Mouse (Mus musculus): Measurements from ENCODE around the gene Gm20388.

Gm20388 gene

DNA sequence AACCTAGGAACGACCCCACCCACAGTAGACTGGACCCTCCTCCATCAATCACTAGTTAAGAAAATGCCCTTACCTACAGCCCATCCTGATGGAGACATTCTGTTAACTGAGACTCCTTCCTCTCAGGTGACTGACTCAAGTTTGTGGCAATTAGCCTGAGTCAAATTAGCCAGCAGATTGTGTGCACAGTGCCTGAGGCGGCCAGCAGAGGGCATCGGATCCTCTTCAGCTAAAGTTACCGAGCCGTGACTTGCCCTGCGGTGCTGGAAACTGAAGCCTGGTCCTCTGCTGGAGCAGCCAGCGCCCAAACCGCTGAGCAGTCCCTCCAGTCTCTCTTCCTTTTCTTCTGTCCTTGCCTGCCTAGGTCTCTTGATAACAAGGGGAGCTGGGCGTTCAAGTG, 56.8 kb downstream of the Gm20388 start:
- no peak for DNase-seq

DNA sequence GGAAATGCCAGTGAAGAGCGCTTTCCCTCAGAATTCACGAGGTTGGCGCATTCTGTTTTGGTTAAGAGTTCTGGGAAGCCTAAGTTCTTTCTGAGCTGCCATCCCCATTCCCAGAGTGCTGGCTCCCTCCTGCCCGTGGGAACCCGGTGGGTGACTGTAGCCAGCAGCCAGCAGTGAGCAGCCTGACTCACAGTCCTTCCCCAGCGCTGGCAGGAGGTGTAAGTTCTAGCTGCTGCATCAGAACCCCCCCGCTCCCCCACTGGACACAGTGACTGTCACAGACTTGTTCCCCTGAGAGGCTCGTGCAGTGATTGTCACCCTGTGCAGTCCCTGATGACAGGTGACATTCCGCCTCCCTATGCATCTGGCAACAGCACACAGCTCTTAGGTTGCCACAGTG, 59.5 kb downstream of the Gm20388 start:
- DNase-seq: peak; percentile 29

DNA sequence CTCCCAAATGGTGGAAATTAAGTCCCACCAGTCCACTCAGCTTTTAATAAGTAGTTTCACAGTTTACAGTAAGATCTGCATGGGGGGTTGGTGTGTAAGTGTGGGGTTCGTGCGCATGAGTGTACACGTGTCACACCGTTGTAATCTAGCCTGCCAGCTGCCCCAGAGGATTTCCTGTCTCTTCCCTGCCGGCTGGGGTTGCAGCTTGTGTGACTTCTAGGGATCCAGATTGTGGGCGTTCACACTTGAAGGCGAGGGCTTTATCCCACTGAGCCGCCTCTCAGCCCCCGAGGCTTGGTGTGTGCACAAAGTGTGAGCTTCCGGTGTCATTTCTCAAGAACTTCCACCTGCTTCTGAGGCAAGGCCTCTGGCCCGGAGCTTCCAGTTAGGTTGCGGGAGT, 61.9 kb downstream of the Gm20388 start:
- peak; percentile 45 for DNase-seq

DNA sequence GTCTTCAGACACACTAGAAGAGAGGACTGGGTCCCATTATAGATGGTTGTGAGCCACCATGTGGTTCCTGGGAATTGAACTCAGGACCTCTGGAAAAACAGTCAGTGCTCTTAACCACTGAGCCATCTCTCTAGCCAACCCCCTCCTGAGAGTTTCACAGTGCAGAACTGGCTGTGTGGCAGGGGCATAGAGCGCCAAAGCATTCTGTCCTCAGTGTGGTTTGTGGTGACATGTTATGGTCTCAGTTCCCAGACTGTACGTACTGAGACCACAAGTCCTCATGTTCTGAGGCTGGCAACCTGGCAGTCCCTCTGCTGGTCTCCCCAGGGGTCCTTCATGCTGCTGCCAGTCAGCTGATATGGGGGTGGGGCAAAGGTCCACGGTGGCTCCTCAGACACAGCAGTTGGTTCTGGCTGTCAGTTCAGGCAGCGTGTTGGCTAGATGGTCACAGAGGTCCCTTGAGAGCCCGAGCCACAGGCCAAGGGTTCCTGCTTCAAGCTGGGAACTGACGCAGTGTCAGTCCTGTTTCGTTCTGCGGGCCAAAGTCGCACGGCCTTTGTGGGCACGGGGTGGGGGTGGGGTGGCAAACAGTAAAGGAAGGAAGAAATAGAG, 68.2 kb downstream of the Gm20388 start:
- no peak for DNase-seq

DNA sequence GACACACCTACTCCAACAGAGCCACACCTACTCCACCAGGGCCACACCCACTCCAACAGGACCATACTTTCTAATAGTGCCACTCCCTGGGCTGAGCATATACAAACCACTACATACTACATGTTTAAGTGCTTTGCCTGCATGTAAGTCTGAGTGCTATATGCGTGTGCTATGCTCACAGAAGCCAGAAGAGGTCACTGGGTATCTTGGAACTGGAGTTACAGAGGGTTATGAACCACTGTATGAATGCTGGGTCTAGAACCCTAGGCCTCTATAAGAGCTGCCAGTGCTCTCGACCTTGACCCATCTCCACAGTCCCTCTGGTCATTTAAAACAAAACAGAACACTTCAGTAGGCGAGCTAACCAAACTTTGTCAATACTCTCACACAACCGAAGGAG, 70.6 kb downstream of the Gm20388 start:
- DNase-seq: no peak

DNA sequence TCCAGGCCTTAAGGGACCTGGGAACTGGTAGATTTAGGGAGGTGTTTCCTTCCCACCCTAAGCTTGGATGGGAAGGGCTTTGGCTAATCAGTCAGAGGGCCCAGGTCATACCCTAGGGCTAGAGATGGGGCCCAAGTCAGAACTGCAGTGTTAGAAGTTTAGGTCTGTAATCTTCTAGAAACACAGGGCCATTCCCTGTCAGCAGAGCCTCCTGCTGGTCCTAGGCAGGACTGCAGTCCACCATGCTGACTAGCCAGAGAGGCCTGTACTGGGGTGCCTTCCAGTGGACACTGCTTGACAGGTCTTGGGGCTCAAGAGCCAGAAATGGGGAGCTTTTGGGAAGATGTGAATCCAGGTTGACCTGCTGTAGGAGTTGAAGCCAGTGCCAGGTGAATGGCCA, 73.4 kb downstream of the Gm20388 start:
- peak; percentile 50 for DNase-seq

DNA sequence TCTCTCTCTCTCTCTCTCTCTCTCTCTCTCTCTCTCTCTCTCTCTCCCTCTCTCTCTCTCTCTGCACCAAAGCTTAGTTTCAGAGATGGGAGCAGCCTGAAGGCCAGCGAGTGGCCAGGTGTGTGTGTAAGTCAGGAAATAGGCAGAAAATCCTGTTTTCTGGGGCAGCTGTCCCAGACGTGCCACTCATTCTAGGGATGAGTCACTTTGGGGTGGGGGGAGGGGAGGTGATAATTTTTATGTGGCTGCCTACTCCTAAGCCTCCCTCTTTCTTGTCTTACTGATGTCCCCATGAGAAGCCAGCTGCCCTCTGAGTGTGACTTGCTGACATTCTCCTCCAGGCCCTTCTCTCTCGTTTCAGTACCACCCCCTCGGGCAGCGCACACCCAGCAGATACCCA, 75.5 kb downstream of the Gm20388 start:
- no peak for DNase-seq

DNA sequence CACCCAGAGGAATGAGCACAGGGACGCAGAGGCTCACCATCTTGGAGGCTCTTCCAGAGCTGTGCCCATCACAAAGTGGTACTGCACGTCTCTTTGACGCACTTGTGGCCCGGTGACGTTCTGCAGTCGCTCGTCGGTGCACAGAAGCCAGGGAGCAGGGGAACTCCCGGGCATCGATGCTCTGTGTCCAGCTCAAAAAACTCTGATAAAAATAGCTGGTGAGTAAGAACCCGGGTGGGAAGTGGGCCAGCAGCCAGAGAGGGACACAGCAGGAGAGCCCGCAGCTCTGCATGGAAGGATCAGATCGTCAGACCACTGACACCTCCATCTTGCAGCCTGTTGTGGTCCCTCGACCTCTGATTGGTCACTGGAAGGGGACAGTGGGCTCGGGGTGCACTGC, 77.4 kb downstream of the Gm20388 start:
- DNase-seq: peak; percentile 70

DNA sequence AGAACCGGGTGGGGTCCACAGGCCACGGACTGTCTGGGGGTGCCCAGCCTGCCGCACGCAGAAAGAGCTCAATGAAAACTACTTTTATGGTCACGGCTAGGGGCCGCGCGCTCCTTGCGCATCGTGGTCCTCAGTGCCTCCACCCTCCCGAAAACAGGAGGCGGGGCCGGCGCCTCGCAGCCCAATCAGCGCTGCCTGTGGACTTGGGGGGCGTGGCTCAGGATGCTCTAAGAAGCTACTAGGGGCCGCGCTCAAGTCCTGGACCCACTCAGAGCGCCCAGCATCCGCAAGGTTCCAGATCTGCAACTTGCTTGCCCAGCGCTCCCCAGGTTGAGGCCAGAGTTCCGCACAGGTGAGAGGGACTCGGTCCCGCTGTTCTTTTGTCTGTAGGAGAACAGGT, 81.6 kb downstream of the Gm20388 start, which contains the start of gene Crispld2:
Crispld2 (plus strand) TSS at position 190 of the 400 bp plus-strand sequence.
- peak; percentile 91 for DNase-seq

DNA sequence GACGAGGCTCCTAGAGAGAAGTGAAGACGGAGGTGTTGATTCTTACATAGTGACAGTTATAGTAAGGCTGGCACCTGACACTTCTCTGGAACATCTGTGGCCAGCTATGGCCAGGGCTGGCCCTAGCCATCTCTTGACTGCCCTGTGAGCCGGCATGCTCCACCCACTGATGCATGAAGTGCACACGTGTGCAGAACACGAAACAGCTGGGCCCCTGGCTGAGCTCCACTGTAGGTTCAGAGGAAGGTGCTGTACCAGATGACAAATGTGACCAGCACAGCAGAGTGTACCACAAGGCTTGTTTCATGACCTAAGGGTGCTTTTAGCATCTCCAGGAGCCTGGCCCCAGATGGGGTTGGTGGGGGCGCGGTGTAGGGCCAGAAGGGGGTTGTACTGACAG, 83.5 kb downstream of the Gm20388 start:
- DNase-seq: peak; percentile 54

DNA sequence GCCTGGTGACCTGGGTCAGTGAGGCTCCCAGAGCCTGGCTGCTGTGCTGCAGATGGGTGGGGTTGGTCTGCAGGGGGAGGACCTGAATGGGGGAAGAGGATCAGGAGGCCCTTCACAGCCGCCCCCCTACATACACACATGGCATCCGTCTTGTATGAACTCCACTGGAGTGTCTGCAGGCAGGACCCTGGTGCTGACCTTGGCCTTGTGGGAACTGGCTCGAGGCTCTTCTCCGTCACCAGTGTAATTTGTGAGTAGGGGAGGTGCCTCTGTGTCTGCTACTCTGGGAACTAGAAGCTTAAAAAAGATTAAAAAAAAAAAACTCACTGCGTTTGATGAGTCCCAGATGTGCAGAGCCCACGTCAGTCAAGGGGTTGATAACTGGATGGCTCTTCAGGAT, 83.9 kb downstream of the Gm20388 start:
- peak; percentile 51 for DNase-seq

DNA sequence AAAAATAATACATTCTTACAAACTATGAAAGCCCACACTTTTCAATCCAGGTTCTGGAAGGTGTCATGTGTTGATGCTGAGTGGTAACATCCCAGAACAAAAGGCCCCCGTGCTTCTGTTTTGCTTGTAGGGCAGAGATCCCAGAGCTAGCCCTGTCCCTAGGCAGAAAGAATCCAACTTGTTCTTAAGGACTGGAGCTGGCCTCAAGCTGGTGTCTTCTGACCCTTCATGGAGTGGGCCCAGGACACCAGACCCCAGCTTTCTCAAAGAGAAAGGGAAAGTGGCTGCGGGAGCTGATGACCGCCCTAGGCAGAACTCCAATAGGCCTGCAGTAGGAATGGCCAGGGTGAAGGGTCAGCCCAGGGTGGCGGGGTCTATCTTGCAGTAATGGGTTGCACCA, 86.6 kb downstream of the Gm20388 start:
- no peak for DNase-seq

DNA sequence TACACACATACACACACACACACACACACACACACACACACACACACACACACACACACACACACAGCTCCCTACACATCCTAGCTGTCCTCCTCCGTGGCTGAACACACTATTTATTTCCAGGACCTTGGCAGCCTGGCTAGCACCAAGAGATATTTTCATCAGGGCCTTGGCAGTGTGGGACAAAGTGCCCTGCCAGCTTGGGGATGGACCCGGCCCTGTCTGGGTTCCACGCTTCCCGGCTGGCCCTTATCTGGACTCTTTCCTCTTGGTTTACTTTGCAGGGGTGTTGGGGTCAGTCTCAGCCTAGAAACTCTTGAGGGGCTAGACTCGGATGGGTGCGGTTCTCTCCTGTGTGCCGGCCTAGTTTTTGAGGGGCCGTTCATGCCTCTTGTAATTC, 89.8 kb downstream of the Gm20388 start:
- peak; percentile 59 for DNase-seq

DNA sequence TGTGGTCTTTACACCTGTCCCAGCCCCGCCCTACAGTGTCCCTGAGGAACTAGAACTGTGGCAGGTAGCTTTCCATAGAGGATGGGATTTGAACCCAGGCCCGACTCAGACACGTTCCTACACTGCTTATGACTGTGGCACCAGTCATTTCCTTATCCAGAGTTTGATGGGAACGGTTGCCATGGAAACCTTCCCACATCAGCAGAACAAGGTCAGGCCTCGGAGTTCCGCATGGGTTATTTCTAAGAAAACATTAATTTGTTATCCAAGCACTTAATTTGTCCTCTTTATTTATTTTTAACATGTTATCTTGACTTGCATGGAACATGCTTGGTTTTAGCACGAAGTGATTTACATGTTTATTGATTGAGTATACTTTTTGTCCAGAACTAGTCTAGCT, 91.1 kb downstream of the Gm20388 start:
- peak; percentile 71 for DNase-seq

DNA sequence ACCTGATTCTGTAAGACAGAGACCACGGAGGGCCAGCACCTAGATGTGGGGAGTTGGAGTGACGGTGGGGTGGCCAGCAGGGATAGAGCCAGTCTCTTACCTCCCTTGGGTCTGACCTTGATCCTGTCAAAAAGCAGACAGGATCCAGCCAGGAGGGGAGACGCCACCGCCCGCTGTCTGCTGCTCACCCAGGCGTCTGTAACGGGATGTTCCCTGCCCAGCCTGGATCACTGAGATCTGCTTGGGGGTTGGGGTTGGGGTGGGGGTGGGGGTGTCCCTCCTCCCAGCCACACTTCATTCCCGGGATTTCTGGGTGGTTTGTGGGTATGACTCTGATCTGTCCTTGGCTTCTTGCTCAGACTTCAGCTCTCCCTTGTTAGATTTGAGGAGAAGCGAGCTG, 91.7 kb downstream of the Gm20388 start:
- DNase-seq: peak; percentile 50

DNA sequence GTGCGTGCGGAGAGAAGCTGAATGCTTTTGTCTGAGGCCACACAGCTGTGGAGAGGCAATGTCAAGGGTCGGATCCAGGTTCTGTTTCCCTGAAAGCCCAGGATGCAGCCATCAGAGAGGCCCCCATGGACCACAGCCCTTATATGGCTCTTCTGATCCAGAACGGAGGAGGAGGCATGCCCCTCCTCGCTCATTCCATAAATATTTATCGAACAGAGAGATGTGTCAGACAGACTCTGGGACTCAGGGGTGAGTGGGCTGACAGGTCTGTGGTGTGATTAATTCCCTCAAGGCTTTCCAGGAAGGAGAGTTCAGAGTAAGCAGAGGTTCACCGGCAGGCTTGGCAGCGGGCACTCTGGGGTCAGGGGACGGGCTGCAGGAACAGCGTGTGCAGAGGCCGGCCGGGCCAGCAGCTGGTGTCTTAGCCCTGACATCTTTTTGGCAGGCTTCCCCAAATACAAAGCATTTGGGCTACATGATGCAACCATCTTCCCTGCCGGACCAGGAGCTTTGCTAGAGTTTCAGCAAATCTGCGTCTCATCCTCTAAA, 93.6 kb downstream of the Gm20388 start:
- DNase-seq: peak; percentile 89

DNA sequence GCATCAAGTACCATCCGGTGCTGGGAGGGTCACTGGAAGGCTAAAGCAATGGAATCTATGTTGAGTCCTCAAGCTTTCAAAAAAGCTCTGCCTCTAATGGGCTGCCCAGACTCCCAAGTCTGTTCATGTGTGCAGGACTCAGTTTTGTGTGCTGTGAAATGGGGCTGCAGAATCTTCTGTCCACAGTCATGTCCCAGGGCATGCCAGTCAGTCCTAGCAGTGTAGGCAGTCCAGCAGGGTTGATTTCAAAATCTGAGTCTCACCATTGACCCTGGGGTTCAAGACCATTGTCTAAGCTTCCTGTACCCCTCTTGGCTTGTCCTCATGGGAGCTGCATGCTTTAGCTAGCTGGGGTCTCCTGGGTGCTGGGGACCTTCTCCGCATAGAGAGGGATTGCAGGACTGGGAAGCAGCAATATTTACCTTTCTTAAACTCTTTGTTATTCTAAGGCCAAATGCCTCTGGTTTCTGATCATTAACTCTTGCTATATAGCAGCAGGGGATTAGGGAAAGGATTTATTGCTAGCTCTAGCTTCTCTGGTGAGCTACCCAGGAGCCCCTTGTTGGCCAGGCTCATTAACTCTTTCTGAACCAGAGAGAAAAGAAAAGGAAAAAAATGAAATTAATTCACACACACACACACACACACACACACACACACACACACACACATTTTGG, 94.2 kb downstream of the Gm20388 start:
- no peak for DNase-seq

DNA sequence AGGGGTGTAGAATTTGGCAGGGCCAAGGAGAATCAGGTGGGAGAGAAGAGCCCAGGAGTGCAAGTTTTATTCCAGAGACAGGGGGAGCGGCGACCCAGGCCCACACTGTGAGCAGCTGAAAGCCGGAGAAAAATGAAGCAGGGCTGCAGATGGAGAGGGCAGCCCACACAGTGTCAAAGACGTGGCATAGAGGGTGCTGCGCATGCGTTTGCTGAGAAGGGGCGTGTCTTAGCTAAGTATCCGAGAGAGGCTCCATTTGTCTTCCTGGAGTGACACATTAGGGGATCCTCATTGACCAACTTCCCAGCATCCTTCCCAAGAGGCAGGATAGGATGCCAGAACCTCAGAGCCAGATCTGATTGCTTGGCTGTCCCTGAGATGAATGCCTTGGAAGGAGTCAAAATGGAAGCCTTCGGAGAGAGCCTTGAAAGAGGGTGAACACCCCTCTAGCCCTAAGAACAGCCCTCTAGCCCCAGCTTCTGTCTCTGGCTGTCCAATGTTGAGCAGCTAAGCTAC, 96.1 kb downstream of the Gm20388 start:
- peak; percentile 29 for DNase-seq

DNA sequence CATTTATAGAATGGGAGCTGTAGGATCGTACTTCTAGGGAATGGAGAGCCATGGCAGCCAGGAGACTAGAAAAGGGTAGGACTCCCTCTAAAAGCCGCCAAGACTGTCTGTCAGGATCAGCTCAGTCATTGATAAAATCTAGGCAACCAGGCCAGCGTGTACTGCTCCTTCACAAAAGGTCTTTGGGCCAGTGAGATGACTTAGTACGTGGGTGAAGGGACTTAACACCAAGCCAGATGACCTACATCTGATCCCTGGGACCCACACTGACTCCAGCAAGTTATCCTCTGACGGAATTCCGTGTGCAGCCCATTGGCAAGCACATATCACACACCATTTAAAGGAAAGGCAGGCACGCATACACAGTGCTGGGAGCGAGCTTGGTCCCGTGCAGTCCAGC, 96.5 kb downstream of the Gm20388 start:
- DNase-seq: no peak

DNA sequence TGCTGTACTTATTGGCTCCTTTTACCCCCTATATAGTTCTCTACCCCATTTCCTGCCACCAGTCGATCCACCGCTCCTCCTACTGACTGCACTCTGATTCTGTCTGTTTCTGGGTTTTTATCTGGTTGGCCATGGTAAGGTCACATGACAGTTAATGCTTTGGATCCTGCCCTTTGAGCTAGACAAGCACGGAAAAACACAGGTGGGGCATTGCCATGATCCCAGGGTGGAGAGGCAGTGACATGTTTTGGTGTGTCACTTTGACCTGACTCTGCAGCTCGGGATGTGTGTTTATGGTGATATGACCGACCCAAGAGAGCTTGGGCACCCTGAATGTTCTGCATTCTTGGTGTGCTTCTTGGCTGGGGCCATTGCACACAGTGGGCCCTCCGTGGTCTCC, 98.6 kb downstream of the Gm20388 start:
- DNase-seq: no peak

DNA sequence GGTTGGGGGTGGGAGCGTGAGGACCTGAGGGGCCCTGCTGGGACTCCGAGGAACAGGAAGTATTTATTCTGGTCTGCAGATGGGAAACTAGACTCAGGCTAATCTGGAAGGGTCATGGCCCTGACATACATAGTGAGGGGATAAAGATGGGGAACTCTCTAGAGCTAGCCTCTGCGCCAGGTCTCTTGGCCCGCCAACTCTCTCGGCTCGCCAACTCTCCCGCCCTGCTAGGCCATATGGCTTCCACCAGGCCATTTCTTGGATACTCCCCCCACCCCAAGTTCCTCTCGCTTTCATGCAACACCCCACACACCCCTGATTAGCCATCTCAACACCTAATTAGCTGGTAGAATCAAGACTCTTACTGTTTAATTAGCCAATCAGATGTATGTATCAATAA, 101.8 kb downstream of the Gm20388 start:
- no peak for DNase-seq

DNA sequence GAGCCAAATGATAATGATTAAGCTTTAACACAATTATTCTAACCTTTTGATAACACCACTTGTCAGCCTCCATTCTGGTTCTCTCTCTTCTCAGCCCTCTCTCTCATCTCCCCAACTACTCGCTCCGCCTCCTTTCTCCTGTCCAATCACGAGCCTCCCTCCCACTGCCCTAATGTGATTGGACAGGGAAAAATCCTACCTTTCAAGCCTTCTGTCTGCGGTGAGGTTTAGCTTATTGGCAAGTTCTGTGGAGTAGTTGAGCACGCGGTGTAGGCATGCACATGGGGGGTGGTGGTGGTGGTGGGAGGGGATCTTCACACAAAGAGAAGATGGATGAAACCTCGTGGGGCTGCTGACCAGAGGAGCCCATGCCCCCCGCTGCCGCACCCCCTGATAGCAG, 102.3 kb downstream of the Gm20388 start:
- DNase-seq: no peak

DNA sequence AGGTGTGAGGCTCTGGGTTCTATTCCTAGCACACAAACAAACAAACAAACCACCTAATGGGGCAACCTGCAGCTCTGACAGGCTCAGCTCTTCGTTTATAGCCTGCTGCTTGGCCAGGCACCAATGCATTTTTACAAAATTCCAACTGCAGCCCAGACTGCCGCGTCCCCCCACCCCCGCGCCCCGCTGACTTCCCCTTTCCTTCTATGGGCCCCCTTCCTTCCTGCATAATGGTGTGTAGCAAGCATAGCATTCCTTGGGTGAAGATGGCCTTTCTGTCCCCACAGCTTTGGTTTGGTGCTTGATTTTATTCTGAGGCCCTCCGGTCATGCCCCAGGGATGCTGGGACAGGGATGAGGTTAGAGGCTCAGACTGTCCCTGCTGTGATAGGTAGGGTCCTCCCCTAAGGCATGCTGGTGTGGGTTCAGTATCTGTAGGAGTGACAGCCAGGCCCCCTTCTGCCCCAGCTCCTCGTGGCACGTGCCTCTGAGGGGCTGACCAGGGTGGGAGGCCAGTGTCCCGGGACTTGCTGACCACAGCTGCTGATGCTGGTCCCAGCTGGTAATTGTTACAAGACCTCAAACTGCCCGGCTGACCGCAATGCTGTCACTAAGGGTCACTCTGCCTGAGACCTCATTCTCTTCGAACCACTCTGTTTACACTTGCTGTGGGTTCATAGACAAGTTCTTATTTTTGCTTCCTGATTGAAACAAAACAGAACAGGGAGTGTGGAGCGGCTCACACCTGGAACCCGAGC, 103.8 kb downstream of the Gm20388 start:
- no peak for DNase-seq

DNA sequence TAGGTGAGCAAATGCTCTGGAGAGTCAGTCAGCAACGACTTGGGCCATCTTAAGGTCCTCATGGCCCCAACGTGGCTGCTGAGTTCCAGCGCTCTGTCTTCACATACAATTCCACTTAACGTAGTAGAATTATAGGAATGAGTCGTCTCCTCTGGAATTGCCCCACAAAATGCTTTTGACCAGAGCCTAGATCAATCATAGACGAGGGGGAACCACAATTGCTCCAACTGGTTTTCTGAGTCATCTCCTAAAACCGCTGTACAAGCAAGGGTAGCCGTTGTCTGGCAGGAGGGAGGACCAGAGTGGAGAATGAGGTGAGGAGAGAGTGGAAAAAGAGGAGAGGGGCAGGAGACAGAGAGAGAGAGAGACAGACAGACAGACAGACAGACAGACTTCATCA, 105.3 kb downstream of the Gm20388 start:
- no peak for DNase-seq
